Mouse (Mus musculus): Measurements from ENCODE around the gene Oosp1.

Gene Oosp1

GRCm38 (mm10) chr19:11617983-11618382, 73.0 kb downstream of the Oosp1 start:
- no peak for DNase-seq (ENCODE audit: low read depth, low spot score)

All from CD4-positive, CD25-positive, alpha-beta regulatory T cell, adult 2 months (primary cell).